Mouse (Mus musculus) forebrain, embryonic 15.5 days (tissue): ENCODE data around the gene Lce6a. TPM values are rescaled to one million over a fixed set of nuclear protein-coding genes. Genes with fewer than 3 reads are reported as not detected.

Experiments used
- ATAC-seq: fragments of 200-750 bp; cut with Nextera tagmentation; replicated peaks from 2 replicates; pipeline ENCODE4 v1.8.0; 2017; ENCODE audit warnings: mild to moderate bottlenecking, moderate TSS enrichment, moderate library complexity
- H3K27ac ChIP-seq: fragments of 300-500 bp; sonication (generic); replicated peaks from 2 replicates; pipeline ENCODE4 v1.5.1; 2015; ENCODE audit warnings: mild to moderate bottlenecking, inconsistent platforms
- H3K27me3 ChIP-seq: fragments of 300-500 bp; sonication (generic); 2 replicates; pipeline ENCODE4 v1.6.1; 2015; ENCODE audit warnings: inconsistent platforms
- H3K36me3 ChIP-seq: fragments of 300-500 bp; sonication (generic); 2 replicates; pipeline ENCODE4 v1.6.1; 2015; ENCODE audit warnings: mild to moderate bottlenecking, inconsistent platforms
- H3K4me1 ChIP-seq: fragments of 300-500 bp; sonication (generic); 2 replicates; pipeline ENCODE4 v1.6.1; 2015; ENCODE audit warnings: inconsistent platforms
- H3K4me2 ChIP-seq: fragments of 300-500 bp; sonication (generic); replicated peaks from 2 replicates; pipeline ENCODE4 v1.6.1; 2015; ENCODE audit warnings: mild to moderate bottlenecking, inconsistent platforms
- H3K4me3 ChIP-seq: fragments of 300-500 bp; sonication (generic); 2 replicates; pipeline ENCODE4 v1.5.1; 2015; ENCODE audit warnings: mild to moderate bottlenecking, inconsistent platforms
- H3K9ac ChIP-seq: fragments of 300-500 bp; sonication (generic); replicated peaks from 2 replicates; pipeline ENCODE4 v1.6.1; 2015; ENCODE audit warnings: mild to moderate bottlenecking, inconsistent platforms
- H3K9me3 ChIP-seq: fragments of 300-500 bp; sonication (generic); 2 replicates; pipeline ENCODE4 v1.6.1; 2016; ENCODE audit warnings: inconsistent platforms
- WGBS: fragments of 180-500 bp; shearing (Covaris S2); methylation state at CpG from one replicate; pipeline ENCODE4 v1.1.7; 2015; ENCODE audit warnings: mixed read lengths; 5-methylcytosine and 5-hydroxymethylcytosine counted together
- polyA plus RNA-seq: library from polyadenylated mRNA; unstranded; fragments of >200 nt; fragmentation: Nextera tagmentation; extraction: Ambion mirVana; gene quantifications from 2 replicates; pipeline ENCODE4 v1.2.1, GENCODE M21; 2015

The Lce6a gene
- not detected in 2 replicates for polyA plus RNA-seq

GRCm38 (mm10) chr3:92621560-92621959 is at the start of gene Lce6a:
Lce6a (minus strand) TSS chr3:92621660.
- H3K36me3 ChIP-seq: no peaks in the 10 kb centered on the region
- H3K9ac ChIP-seq: no peak within 1 kb of the TSS
- H3K9me3 ChIP-seq: no peaks in the 10 kb centered on the region
- no peaks in the 10 kb centered on the region for H3K27me3 ChIP-seq
- no peak within 1 kb of the TSS for H3K27ac ChIP-seq
- 87% methylated on average over 2 of the region's 2 CpGs for WGBS
- H3K4me1 ChIP-seq: no peaks in the 10 kb centered on the region
- H3K4me2 ChIP-seq: no peak within 1 kb of the TSS
- no peak for ATAC-seq
- no peak within 1 kb of the TSS for H3K4me3 ChIP-seq

GRCm38 (mm10) chr3:92670215-92670614 is 48.8 kb upstream of the Lce6a start, which contains the start of gene Lce1a2:
Lce1a2 (minus strand) TSS chr3:92670315.
- H3K9me3 ChIP-seq: no peaks in the 10 kb centered on the region
- H3K4me1 ChIP-seq: no peaks in the 10 kb centered on the region
- H3K4me2 ChIP-seq: no peak within 1 kb of the TSS
- no peaks in the 10 kb centered on the region for H3K36me3 ChIP-seq
- H3K4me3 ChIP-seq: no peak within 1 kb of the TSS
- H3K27me3 ChIP-seq: no peaks in the 10 kb centered on the region
- H3K27ac ChIP-seq: no peak within 1 kb of the TSS
- H3K9ac ChIP-seq: no peak within 1 kb of the TSS
- ATAC-seq: no peak

GRCm38 (mm10) chr3:92656826-92657225 is 35.4 kb upstream of the Lce6a start, which contains the start of gene Lce1b:
Lce1b (minus strand) TSS chr3:92656926.
- Histone ChIP-seq H3K4me2 (no peak within 1 kb of the TSS), H3K4me3 (no peak within 1 kb of the TSS), H3K9ac (no peak within 1 kb of the TSS), H3K36me3 (no peaks in the 10 kb centered on the region), H3K4me1 (no peaks in the 10 kb centered on the region), H3K27ac (no peak within 1 kb of the TSS), H3K9me3 (no peaks in the 10 kb centered on the region), H3K27me3 (no peaks in the 10 kb centered on the region)
- ATAC-seq: no peak

GRCm38 (mm10) chr3:92648207-92648606 is 26.7 kb upstream of the Lce6a start, which contains the start of gene Lce1a1:
Lce1a1 (minus strand) TSS chr3:92648307.
- no peak within 1 kb of the TSS for H3K9ac ChIP-seq
- no peaks in the 10 kb centered on the region for H3K36me3 ChIP-seq
- ATAC-seq: no peak
- no peak within 1 kb of the TSS for H3K4me3 ChIP-seq
- no peaks in the 10 kb centered on the region for H3K27me3 ChIP-seq
- 93% methylated on average over 1 of the region's 1 CpGs for WGBS
- H3K4me1 ChIP-seq: no peaks in the 10 kb centered on the region
- no peak within 1 kb of the TSS for H3K4me2 ChIP-seq
- H3K9me3 ChIP-seq: no peaks in the 10 kb centered on the region
- H3K27ac ChIP-seq: no peak within 1 kb of the TSS

GRCm38 (mm10) chr3:92639854-92640253 is 18.4 kb upstream of the Lce6a start:
- no peaks in the 10 kb centered on the region for H3K9me3 ChIP-seq
- H3K4me2 ChIP-seq: no peak overlapping the region
- ATAC-seq: no peak
- H3K9ac ChIP-seq: no peak overlapping the region
- H3K36me3 ChIP-seq: no peaks in the 10 kb centered on the region
- H3K27me3 ChIP-seq: no peaks in the 10 kb centered on the region
- H3K27ac ChIP-seq: no peak overlapping the region
- H3K4me3 ChIP-seq: no peak overlapping the region
- 93% methylated on average over 15 of the region's 15 CpGs for WGBS
- H3K4me1 ChIP-seq: peaks cover 7% of the 10 kb centered on the region

- Histone ChIP-seq H3K27ac (no peak overlapping the region), H3K4me1 (peaks cover 7% of the 10 kb centered on the region), H3K36me3 (no peaks in the 10 kb centered on the region), H3K4me2 (no peak overlapping the region), H3K9me3 (no peaks in the 10 kb centered on the region), H3K27me3 (no peaks in the 10 kb centered on the region), H3K9ac (no peak overlapping the region), H3K4me3 (no peak overlapping the region)
- no peak for ATAC-seq
- WGBS: 41% methylated on average over 3 of the region's 3 CpGs
Measured at GRCm38 (mm10) chr3:92638653-92638991, 17.2 kb upstream of the Lce6a start.

GRCm38 (mm10) chr3:92637745-92638652 is 16.5 kb upstream of the Lce6a start:
- Histone ChIP-seq H3K36me3 (no peaks in the 10 kb centered on the region), H3K4me3 (no peak overlapping the region), H3K27me3 (no peaks in the 10 kb centered on the region), H3K4me1 (peaks cover 7% of the 10 kb centered on the region), H3K9me3 (no peaks in the 10 kb centered on the region), H3K4me2 (no peak overlapping the region), H3K27ac (no peak overlapping the region), H3K9ac (no peak overlapping the region)
- WGBS: 14% methylated on average over 1 of the region's 1 CpGs
- ATAC-seq: peak; percentile 53; the same call in 1 of the 2 replicates

- no peak overlapping the region for H3K4me2 ChIP-seq
- no peaks in the 10 kb centered on the region for H3K27me3 ChIP-seq
- no peaks in the 10 kb centered on the region for H3K4me1 ChIP-seq
- H3K9ac ChIP-seq: no peak overlapping the region
- no peaks in the 10 kb centered on the region for H3K36me3 ChIP-seq
- H3K4me3 ChIP-seq: no peak overlapping the region
- H3K27ac ChIP-seq: no peak overlapping the region
- 68% methylated on average over 1 of the region's 1 CpGs for WGBS
- ATAC-seq: no peak
- H3K9me3 ChIP-seq: no peaks in the 10 kb centered on the region
Measured at GRCm38 (mm10) chr3:92609804-92610203, 11.7 kb downstream of the Lce6a start.

GRCm38 (mm10) chr3:92607392-92607791 is 14.1 kb downstream of the Lce6a start, which contains the start of gene 2210017I01Rik:
2210017I01Rik (minus strand) TSS chr3:92607492.
- Histone ChIP-seq H3K4me1 (no peaks in the 10 kb centered on the region), H3K9me3 (no peaks in the 10 kb centered on the region), H3K36me3 (no peaks in the 10 kb centered on the region), H3K27me3 (no peaks in the 10 kb centered on the region), H3K4me3 (no peak within 1 kb of the TSS), H3K9ac (no peak within 1 kb of the TSS), H3K27ac (no peak within 1 kb of the TSS), H3K4me2 (no peak within 1 kb of the TSS)
- ATAC-seq: no peak

- no peak overlapping the region for H3K4me3 ChIP-seq
- no peak overlapping the region for H3K27ac ChIP-seq
- H3K4me2 ChIP-seq: no peak overlapping the region
- no peaks in the 10 kb centered on the region for H3K36me3 ChIP-seq
- H3K9ac ChIP-seq: no peak overlapping the region
- peaks cover 7% of the 10 kb centered on the region; the same call in 1 of the 2 replicates for H3K9me3 ChIP-seq
- no peak for ATAC-seq
- 59% methylated on average over 1 of the region's 1 CpGs for WGBS
- no peaks in the 10 kb centered on the region for H3K27me3 ChIP-seq
- H3K4me1 ChIP-seq: no peaks in the 10 kb centered on the region
Measured at GRCm38 (mm10) chr3:92602169-92602568, 19.3 kb downstream of the Lce6a start.

GRCm38 (mm10) chr3:92600456-92600855 is 21.0 kb downstream of the Lce6a start:
- Histone ChIP-seq H3K9ac (no peak overlapping the region), H3K36me3 (no peaks in the 10 kb centered on the region), H3K4me1 (no peaks in the 10 kb centered on the region), H3K9me3 (peaks cover 7% of the 10 kb centered on the region; the same call in 1 of the 2 replicates), H3K27me3 (no peaks in the 10 kb centered on the region), H3K27ac (no peak overlapping the region), H3K4me2 (no peak overlapping the region), H3K4me3 (no peak overlapping the region)
- ATAC-seq: no peak
- WGBS: 63% methylated on average over 1 of the region's 1 CpGs

- Histone ChIP-seq H3K4me3 (no peak overlapping the region), H3K27ac (no peak overlapping the region), H3K9me3 (peaks cover 7% of the 10 kb centered on the region; the same call in 1 of the 2 replicates), H3K9ac (no peak overlapping the region), H3K4me2 (no peak overlapping the region), H3K27me3 (no peaks in the 10 kb centered on the region), H3K4me1 (no peaks in the 10 kb centered on the region), H3K36me3 (no peaks in the 10 kb centered on the region)
- no peak for ATAC-seq
Measured at GRCm38 (mm10) chr3:92599973-92600372, 21.5 kb downstream of the Lce6a start.
